Mouse (Mus musculus): ENCODE results near the gene Map3k21.
A peak's percentile ranks its signal among the peaks of the same experiment; 100 is the strongest.

The Map3k21 gene

DNA sequence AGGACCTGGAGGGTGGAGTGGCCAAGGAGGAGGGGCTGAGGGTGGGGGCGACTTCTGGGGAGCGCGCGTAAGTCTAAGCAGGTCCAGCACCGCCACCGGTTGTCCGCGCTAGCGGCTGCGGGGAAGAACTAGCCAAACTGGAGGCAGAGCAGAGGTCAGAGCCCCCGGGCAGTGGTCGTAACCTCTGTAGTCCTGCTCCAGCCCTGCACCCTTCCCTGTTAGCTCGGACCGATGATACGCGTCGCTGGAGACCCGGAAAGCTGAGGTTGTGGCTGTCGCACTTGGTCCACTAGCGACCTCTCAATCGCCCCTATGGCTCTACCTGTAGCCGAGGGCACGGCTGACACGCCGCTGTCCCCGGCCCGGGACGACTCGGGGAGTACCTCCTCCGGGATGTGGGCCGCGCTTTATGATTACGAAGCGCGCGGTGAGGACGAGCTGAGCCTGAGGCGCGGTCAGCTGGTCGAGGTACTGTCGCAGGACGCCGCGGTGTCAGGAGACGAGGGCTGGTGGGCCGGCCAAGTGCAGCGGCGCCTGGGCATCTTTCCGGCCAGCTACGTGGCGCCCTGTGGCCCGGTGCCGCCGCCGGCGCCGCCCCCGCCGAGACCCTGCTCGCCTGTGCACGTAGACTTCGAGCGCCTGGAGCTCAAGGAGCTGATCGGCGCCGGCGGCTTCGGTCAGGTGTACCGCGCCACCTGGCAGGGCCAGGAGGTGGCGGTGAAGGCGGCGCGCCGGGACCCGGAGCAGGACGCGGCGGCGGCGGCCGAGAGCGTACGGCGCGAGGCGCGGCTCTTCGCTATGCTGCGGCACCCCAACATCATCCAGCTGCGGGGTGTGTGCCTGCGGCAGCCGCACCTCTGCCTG, at the start of gene Map3k21:
TSS of gene Map3k21 (plus strand) at position 86 of the 864 bp plus-strand sequence.
- DNase-seq (ENCODE audit: extremely low read depth, low read depth): no peak

DNA sequence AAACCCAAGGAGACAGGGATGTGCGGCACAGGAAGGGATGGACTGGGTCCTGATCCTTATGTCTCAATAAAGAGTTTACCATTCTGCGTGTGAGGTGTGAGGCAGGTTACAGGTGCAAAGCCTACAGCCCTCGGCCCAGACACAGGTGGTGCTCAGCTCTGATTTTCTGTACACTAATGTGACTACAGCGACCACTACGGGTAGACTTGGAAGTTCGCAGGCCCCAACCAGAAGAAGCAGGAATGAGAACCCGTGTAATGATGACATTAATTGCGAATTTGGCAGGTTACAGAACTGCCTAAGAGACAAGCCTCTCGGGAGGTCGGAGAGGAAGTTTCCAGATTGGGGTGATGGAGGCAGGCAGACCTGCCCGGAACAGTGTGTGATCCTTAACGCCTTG, 44.1 kb upstream of the Map3k21 start:
- DNase-seq (ENCODE audit: extremely low read depth, low read depth): no peak

- DNase-seq (ENCODE audit: extremely low read depth, low read depth): peak; percentile 35
Measured at GRCm38 (mm10) chr8:125868552-125868951, 41.7 kb upstream of the Map3k21 start.

DNA sequence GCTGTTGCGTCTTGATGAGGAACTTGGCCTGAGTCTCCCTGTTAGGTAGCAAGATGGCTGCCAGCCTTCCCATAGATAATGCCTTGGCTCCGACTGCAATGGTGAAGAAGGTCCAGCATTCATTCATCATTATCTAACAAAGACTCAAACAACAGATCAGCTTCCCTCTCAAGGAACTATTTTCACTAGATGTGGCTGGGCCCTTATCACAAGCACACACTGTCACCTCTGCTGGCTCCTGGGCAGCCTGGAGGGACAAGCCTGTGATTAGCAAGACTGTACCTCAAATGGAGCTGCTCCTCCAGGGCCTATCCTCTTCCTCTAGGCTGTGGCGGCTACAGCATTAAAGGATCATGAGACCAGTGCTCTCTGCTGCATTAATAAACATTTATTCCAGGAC, 40.5 kb upstream of the Map3k21 start:
- DNase-seq (ENCODE audit: extremely low read depth, low read depth): peak; percentile 82

DNA sequence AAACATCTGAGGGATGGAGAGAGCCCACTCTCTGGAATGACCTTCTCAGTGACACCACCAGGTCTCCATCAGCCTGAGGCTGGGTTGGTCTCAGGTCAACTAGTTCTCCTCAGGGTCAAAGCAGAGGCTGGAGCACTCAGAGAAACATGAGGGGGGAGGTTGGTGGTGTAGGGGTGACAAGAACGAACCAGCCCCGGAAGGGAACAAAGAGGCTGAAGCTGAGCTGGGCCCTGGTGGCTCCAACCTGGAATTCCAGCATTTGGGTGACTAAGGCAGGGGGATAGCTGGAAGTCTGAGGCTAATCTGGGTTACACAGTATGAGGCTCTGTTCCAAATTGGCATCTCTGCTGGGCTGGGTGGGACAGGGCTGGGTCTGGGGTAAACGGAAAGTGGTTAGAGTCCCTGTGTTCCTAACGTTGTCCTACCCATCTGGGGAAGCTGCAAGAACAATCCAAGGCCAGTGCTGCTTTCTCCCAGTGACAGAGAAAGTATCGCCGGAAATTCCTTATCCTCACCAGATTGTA, 40.0 kb upstream of the Map3k21 start:
- peak; percentile 28 for DNase-seq (ENCODE audit: extremely low read depth, low read depth)

GRCm38 (mm10) chr8:125870821-125871321, 39.4 kb upstream of the Map3k21 start:
- peak; percentile 67 for DNase-seq (ENCODE audit: extremely low read depth, low read depth)

DNA sequence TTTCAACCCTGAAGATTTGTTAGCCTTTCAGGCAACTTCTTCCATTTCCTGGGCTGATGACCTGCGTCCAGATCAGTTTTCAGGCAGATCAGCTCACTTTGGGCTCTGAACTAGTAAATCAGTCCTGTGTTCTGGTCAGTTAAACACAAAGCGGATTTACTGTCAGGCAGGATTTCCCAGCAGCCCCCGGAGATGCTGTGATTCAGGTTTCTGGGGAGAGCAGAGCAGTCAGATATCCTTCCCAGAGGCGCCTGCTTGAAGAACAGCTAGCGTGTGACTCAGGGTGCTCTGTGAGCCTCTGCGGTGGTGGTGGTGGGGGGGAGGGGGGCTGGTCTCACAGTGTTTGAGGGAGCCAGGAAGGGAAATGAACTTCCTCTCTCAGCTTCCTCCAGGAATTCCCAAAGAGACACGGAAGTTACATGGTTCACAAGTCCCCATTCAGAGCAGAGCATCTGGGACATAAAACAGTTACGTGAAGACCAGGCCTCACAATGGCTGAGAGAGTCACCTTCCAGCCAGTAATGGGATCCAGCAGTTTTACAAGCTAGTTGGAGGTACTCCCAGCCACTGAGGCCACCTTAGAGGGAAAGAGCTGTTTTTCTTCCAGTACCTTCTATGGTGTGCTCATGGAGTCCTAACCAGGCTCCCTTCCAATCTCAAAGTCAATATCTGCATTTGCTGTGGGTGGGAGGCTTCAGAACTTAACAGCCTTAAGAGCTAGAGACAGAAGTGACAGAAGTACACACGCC, 37.6 kb upstream of the Map3k21 start:
- no peak for DNase-seq (ENCODE audit: extremely low read depth, low read depth)

GRCm38 (mm10) chr8:125873250-125873534, 37.1 kb upstream of the Map3k21 start:
- DNase-seq (ENCODE audit: extremely low read depth, low read depth): no peak

DNA sequence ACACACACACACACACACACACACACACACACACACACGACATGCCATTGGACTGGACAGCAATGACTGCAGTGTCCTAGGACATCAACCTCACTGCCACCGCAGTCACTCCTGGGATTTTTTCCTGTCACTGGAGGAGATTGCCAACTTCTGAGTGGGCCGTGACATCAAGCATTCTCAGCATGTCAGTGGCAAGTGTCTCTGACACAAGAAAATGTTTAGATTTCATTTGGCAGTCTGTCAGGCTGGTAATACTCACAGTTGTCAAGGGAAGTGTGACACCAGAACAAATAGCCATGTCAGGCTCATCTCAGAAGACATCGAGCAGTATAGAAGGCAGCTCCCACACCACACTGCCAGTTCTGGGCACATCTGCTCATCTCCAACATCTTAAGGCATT, 29.8 kb upstream of the Map3k21 start:
- no peak for DNase-seq (ENCODE audit: extremely low read depth, low read depth)

GRCm38 (mm10) chr8:125887549-125887948, 22.7 kb upstream of the Map3k21 start:
- no peak for DNase-seq (ENCODE audit: extremely low read depth, low read depth)

- DNase-seq (ENCODE audit: extremely low read depth, low read depth): no peak
Measured at GRCm38 (mm10) chr8:125889920-125890319, 20.3 kb upstream of the Map3k21 start.

DNA sequence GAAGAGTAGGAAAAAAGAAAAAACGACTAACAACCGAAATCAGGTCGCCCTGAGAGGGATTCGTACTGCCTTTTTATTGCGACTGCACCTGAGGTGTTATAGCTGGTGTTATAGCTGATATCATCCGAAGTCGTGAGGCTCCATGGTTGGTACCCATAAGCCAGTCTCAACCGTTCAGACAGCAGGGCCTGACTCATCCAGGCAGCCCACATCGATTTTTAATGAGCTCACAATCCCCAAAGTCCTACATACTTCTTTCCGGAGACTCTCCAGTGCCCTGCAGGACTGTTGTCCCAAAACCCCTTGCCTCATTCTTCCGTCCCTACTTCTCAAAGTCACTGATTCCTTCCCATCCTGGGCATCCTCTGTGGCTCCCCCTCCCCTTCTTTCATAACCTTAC, 12.9 kb upstream of the Map3k21 start:
- no peak for DNase-seq (ENCODE audit: extremely low read depth, low read depth)

DNA sequence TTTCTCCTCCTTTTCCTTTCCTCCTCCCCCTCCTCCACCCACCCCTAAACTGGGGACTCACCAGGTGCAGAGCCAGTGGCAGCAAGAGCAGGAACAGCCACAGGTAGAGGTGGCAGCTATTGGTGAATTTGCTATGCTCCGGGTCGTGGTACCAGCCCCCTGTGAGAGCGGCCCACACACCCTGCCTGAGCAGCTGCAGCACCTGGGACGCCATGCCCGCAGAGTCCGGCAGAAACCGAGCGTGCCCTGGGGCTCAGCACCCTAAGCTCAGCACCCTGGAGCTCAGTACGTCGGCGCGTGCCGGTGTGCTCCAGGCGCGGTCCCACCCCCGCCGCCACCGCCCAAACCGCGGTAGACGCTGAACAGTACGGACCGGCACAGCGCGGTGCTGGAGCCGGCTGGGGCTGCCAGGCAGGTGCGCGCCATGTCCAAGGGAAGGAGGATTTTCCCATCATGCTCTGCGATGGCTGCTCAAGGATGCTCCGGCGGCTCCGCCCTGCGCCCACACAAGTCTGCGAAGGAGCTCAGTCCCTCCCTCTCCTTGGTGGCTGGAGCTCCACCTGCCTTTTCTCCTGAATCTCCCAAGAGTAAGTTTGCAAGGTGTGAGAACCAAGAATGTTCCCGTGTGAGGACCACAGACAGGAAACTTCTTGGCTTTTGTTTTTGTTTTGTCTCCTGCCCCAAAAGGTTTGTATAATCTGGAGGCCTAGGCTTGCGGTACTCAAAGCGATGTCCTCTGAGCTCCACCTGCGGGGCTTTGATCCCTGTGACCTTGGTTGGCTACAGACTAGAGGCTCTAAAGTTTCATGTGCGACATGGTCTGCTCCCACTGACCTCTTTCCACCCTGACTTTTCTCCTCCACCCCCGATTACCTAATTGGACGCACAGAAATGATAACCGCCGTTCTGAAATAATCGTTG, 12.1 kb upstream of the Map3k21 start, which contains the start of gene Pcnx2:
TSS of gene Pcnx2 (minus strand) at position 450 of the 921 bp plus-strand sequence.
- DNase-seq (ENCODE audit: extremely low read depth, low read depth): no peak

DNA sequence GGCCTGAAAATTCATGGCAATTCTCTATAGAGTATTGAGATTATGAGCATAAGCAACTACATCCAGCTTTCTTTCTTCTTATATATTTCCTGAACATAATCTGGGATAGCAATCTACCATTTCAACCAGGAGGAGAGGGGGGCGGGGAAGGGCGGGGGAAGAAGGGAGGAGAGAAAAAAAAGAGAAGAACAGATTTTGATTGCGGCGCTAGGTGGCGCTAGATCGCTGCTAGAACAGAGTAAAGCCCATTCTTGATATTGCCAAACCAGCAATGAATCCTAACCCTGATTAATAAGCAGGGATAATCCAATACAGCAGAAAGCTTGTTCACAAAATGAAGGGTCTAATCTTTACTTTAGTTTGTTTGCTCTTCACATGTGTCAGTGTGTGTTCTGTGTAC, 11.4 kb upstream of the Map3k21 start:
- DNase-seq (ENCODE audit: extremely low read depth, low read depth): no peak

GRCm38 (mm10) chr8:125901167-125901566, 9.1 kb upstream of the Map3k21 start:
- DNase-seq (ENCODE audit: extremely low read depth, low read depth): no peak

GRCm38 (mm10) chr8:125902521-125902920, 7.7 kb upstream of the Map3k21 start:
- no peak for DNase-seq (ENCODE audit: extremely low read depth, low read depth)

DNA sequence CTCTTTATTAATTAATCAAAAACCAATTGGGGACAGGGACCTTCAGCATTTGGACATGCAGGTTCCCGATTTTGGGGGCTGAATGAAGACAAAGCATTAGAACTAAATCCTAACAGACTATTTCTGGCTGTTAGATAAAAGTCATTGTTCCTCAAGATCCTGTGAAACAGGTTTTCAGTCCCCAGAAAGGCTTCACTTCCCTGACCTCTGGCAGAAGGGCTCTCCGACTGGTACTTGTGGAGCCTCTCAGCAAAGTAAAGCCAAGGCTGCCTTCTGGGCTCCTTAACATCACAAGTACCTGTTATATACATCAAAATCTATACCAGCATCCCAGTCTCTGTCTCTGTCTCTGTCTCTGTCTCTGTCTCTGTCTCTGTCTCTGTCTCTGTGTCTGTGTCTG, 4.9 kb upstream of the Map3k21 start:
- no peak for DNase-seq (ENCODE audit: extremely low read depth, low read depth)

DNA sequence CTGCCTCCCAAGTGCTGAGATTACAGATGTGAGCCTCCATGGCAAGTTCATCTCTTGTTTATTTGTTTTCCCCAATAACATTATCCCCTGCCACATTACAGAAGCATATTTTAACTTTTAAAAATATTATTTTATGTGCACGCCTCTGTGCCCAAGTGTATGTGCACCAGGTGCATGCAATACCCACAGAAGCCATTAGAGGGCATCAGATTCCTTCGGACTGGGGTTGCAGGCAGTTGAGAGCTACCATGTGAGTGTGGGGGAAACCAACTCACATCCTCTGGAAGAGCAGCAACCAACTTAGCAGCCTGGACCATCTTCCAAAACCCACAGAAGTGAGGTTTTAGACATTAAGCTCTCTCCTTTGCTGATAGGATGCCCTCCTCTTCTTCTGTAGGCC, 2.9 kb upstream of the Map3k21 start:
- no peak for DNase-seq (ENCODE audit: extremely low read depth, low read depth)

DNA sequence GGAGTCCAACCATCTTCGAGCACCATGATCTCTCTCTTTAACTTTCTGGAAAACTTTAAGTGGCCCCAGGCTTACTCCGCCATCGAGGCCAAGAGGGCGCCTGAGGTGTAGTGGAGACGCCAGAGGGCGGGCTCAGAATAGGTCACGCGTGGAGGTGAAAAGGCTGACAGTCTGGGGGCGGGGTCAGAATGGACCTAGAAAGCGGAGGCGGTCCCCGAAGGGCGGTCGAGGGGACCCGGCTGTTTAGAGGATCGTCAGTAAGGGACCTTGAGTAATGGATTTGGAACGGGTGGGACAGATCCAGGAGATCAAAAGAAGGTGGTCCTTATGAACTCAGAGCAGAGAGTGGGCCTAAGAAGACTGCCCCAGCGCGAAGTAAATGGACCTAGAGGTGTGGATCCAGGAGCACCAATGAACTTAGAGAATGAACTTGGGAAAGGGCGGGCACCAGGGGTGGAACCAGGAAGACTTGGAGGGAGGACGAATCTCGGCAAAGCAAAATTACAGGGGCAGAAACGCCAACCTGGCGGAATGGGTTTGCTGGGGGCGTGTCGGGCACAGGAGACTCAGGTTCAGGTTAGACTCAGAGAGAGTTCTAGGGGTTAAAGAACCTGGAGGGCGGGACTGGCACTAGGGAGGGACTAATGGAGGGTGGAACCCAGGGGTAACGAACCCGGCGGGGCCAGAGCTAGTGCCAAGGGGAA, 437 bp upstream of the Map3k21 start:
- no peak for DNase-seq (ENCODE audit: extremely low read depth, low read depth)

- no peak for DNase-seq (ENCODE audit: extremely low read depth, low read depth)
Measured at GRCm38 (mm10) chr8:125911229-125911580, 955 bp downstream of the Map3k21 start.

DNA sequence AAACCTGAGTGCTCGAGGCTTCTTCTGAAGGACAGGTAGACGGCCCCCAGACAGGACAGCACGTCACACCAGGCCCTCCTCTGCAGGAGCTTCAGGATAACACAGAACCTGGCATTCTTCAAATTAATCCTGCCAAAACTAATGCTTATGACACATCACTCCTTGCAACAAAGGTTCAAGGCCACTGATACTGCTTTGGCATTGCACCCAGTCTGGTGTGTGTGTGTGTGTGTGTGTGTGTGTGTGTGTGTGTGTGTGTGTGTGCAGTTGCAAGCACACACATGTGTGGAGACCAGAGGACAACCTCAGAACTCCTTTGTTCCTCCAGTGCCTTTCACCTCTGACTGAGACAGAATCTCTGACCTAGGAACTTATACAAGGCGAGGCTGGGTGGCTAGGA, 3.0 kb downstream of the Map3k21 start:
- no peak for DNase-seq (ENCODE audit: extremely low read depth, low read depth)

All from MEL-GATA-1-ER (cell line).